Mouse (Mus musculus): Measurements from ENCODE around the gene Tap1.

- TF ChIP-seq GATA1 (IDR thresholded peaks at IDR 0.05; ENCODE audit: low read length) (no peak), TAL1 (IDR thresholded peaks at IDR 0.05; ENCODE audit: low read length) (no peak)
Measured at GRCm38 (mm10) chr17:34206731-34207130, 19.4 kb downstream of the Tap1 start.
